Mouse (Mus musculus): ENCODE data around the gene Lnx2.

- no peak for TF ChIP-seq CTCF (IDR thresholded peaks at IDR 0.05; ENCODE audit: control insufficient read depth, insufficient read depth, insufficient replicate concordance, low read depth, low read length)
- no peak for TF ChIP-seq POLR2A (IDR thresholded peaks at IDR 0.05; ENCODE audit: control insufficient read depth, low read depth, low read length)
Observed at GRCm38 (mm10) chr5:146993509-146993908, 82.9 kb downstream of the Lnx2 start.

All from testis, adult 2 months (tissue).